Mouse (Mus musculus) MEL (cell line): ENCODE data around the gene Sorcs2. TPM values are rescaled to one million over a fixed set of nuclear protein-coding genes. Genes with fewer than 3 reads are reported as not detected.

Source experiments
- DNase-seq: peaks from one replicate; pipeline ENCODE4 v3.0.0; 2011; ENCODE audit warnings: low read depth, low spot score
- H3K27ac ChIP-seq: 2 replicates; pipeline ENCODE4 v1.5.1; 2012; ENCODE audit warnings: low read depth, mild to moderate bottlenecking, control low read depth, low read length, moderate library complexity; ENCODE audit not compliant: control insufficient read depth
- H3K27me3 ChIP-seq, 2 experiments: fragments of 150-350 bp in 1 of 2; sonication (generic) in 1 of 2; 2 replicates each; pipeline ENCODE4 v1.6.1; 2012; ENCODE audit warnings: low read length in 2 of 2, mild to moderate bottlenecking in 2 of 2, improper control_type of control experiment in 1 of 2, moderate library complexity in 1 of 2; ENCODE audit not compliant: insufficient read depth in 2 of 2, control insufficient read depth in 1 of 2
- H3K36me3 ChIP-seq, 2 experiments: 2 replicates each; pipeline ENCODE4 v1.6.1; 2012 to 2014; ENCODE audit warnings: low read length in 2 of 2, improper control_type of control experiment in 1 of 2, inconsistent platforms in 1 of 2, mild to moderate bottlenecking in 1 of 2; ENCODE audit not compliant: insufficient read depth in 2 of 2, control insufficient read depth in 1 of 2
- H3K4me1 ChIP-seq, 2 experiments: fragments of 150-350 bp in 1 of 2; sonication (generic) in 1 of 2; 2 replicates each; pipeline ENCODE4 v1.6.1; 2012; ENCODE audit warnings: low read length in 2 of 2, improper control_type of control experiment in 1 of 2, mild to moderate bottlenecking in 1 of 2; ENCODE audit not compliant: insufficient read depth in 2 of 2, control insufficient read depth in 1 of 2
- H3K4me3 ChIP-seq, 2 experiments: fragments of 150-350 bp in 1 of 2; sonication (generic) in 1 of 2; 2 replicates each; pipeline ENCODE4 v1.5.1; 2012; ENCODE audit warnings: low read depth in 2 of 2, low read length in 2 of 2, mild to moderate bottlenecking in 2 of 2, moderate library complexity in 2 of 2, control low read depth in 1 of 2, improper control_type of control experiment in 1 of 2; ENCODE audit not compliant: control insufficient read depth in 1 of 2, insufficient read depth in 1 of 2
- H3K79me2 ChIP-seq: 2 replicates; pipeline ENCODE4 v1.6.1; 2012; ENCODE audit warnings: mild to moderate bottlenecking, low read length, moderate library complexity; ENCODE audit not compliant: control insufficient read depth, poor library complexity, insufficient read depth
- H3K9ac ChIP-seq: 2 replicates; pipeline ENCODE4 v1.6.1; 2012; ENCODE audit warnings: low read depth, mild to moderate bottlenecking, control low read depth, low read length, moderate library complexity; ENCODE audit not compliant: control insufficient read depth, poor library complexity, severe bottlenecking
- H3K9me3 ChIP-seq: fragments of 150-350 bp; sonication (generic); replicated peaks from 2 replicates; pipeline ENCODE4 v1.6.1; 2012; ENCODE audit warnings: mild to moderate bottlenecking, low read length, improper control_type of control experiment, moderate library complexity; ENCODE audit not compliant: insufficient read depth
- BHLHE40 ChIP-seq: IDR thresholded peaks from 2 replicates; pipeline ENCODE4 v1.6.1; 2012; ENCODE audit warnings: low read depth, mild to moderate bottlenecking, inconsistent platforms, low read length, improper control_type of control experiment, borderline replicate concordance
- CHD1 ChIP-seq: IDR thresholded peaks from 2 replicates; pipeline ENCODE4 v1.6.1; 2012; ENCODE audit warnings: low read depth, mild to moderate bottlenecking, inconsistent platforms, low read length, improper control_type of control experiment
- CTCF ChIP-seq, 3 experiments: IDR thresholded peaks in 2 of 3; conservative IDR thresholded peaks in 1 of 3; 2 replicates each; pipeline ENCODE4 v1.5.1; 2011 to 2012; ENCODE audit warnings: low read length in 3 of 3, low read depth in 2 of 3, mild to moderate bottlenecking in 2 of 3, improper control_type of control experiment in 1 of 3, inconsistent platforms in 1 of 3, mixed read lengths in 1 of 3, moderate library complexity in 1 of 3; ENCODE audit not compliant: control insufficient read depth in 1 of 3, insufficient read depth in 1 of 3, poor library complexity in 1 of 3, severe bottlenecking in 1 of 3
- EP300 ChIP-seq, 2 experiments: IDR thresholded peaks; 2 replicates each; pipeline ENCODE4 v1.6.1; 2011; ENCODE audit warnings: improper control_type of control experiment in 2 of 2, low read length in 2 of 2, low read depth in 1 of 2, mild to moderate bottlenecking in 1 of 2
- ETS1 ChIP-seq: IDR thresholded peaks from 2 replicates; pipeline ENCODE4 v1.6.1; 2012; ENCODE audit warnings: low read depth, mild to moderate bottlenecking, inconsistent platforms, low read length, improper control_type of control experiment, moderate library complexity
- GABPA ChIP-seq: IDR thresholded peaks from 2 replicates; pipeline ENCODE4 v1.6.1; 2012; ENCODE audit warnings: low read depth, mild to moderate bottlenecking, inconsistent platforms, low read length, improper control_type of control experiment, moderate library complexity
- GATA1 ChIP-seq: IDR thresholded peaks from 2 replicates; pipeline ENCODE4 v1.6.1; 2011; ENCODE audit warnings: low read depth, low read length, improper control_type of control experiment
- HCFC1 ChIP-seq: IDR thresholded peaks from 2 replicates; pipeline ENCODE4 v1.6.1; 2012; ENCODE audit warnings: low read depth, mild to moderate bottlenecking, inconsistent platforms, low read length, improper control_type of control experiment, moderate library complexity
- JUND ChIP-seq: IDR thresholded peaks from 2 replicates; pipeline ENCODE4 v1.6.1; 2011; ENCODE audit warnings: low read depth, mild to moderate bottlenecking, improper control_type of control experiment, low read length
- MAFK ChIP-seq: IDR thresholded peaks from 2 replicates; pipeline ENCODE4 v1.6.1; 2011; ENCODE audit warnings: low read depth, mild to moderate bottlenecking, low read length, improper control_type of control experiment, borderline replicate concordance
- NRF1 ChIP-seq: IDR thresholded peaks from 2 replicates; pipeline ENCODE4 v1.6.1; 2014; ENCODE audit warnings: low read depth, mild to moderate bottlenecking, inconsistent platforms, low read length, improper control_type of control experiment, moderate library complexity; ENCODE audit not compliant: poor library complexity, insufficient read depth, severe bottlenecking
- POLR2AphosphoS2 ChIP-seq: IDR thresholded peaks from 2 replicates; pipeline ENCODE4 v1.6.1; 2011; ENCODE audit warnings: low read length, improper control_type of control experiment
- SIN3A ChIP-seq: IDR thresholded peaks from 2 replicates; pipeline ENCODE4 v1.6.1; 2012; ENCODE audit warnings: low read length, improper control_type of control experiment, inconsistent platforms
- SMC3 ChIP-seq: IDR thresholded peaks from 2 replicates; pipeline ENCODE4 v1.6.1; 2011; ENCODE audit warnings: low read depth, low read length, improper control_type of control experiment
- UBTF ChIP-seq: IDR thresholded peaks from 2 replicates; pipeline ENCODE4 v1.6.1; 2012; ENCODE audit warnings: low read depth, mild to moderate bottlenecking, inconsistent platforms, low read length, improper control_type of control experiment, moderate library complexity, borderline replicate concordance; ENCODE audit not compliant: insufficient read depth
- USF2 ChIP-seq, 2 experiments: IDR thresholded peaks; 2 replicates each; pipeline ENCODE4 v1.6.1; 2011 to 2012; ENCODE audit warnings: improper control_type of control experiment in 2 of 2, low read length in 2 of 2, borderline replicate concordance in 1 of 2, inconsistent platforms in 1 of 2, low read depth in 1 of 2, mild to moderate bottlenecking in 1 of 2; ENCODE audit not compliant: insufficient read depth in 1 of 2
- ZC3H11A ChIP-seq: IDR thresholded peaks from 2 replicates; pipeline ENCODE4 v1.6.1; 2012; ENCODE audit warnings: low read depth, mild to moderate bottlenecking, inconsistent platforms, low read length, improper control_type of control experiment
- ZMIZ1 ChIP-seq: IDR thresholded peaks from 2 replicates; pipeline ENCODE4 v1.6.1; 2012; ENCODE audit warnings: low read depth, mild to moderate bottlenecking, inconsistent platforms, low read length, improper control_type of control experiment, moderate library complexity
- polyA plus RNA-seq, 2 experiments: library from polyadenylated mRNA; stranded (reverse) in 1 of 2; unstranded in 1 of 2; fragments of >175 nt in 1 of 2; fragments of >200 nt in 1 of 2; gene quantifications; 2 replicates each; pipeline versions ENCODE4 v1.2.1 to v1.2.4; 2012; ENCODE audit warnings: low replicate concordance in 2 of 2, low read depth in 1 of 2; ENCODE audit not compliant: insufficient read length in 2 of 2, insufficient read depth in 1 of 2, missing spikeins in 1 of 2
- total RNA-seq: library from RNA; depleted of rRNA; stranded (reverse); fragments of 300-350 nt; gene quantifications from 2 replicates; pipeline ENCODE4 v1.2.3, GENCODE M21; 2012

Gene Sorcs2
- total and polyA plus RNA-seq, 3 experiments = not detected

DNA sequence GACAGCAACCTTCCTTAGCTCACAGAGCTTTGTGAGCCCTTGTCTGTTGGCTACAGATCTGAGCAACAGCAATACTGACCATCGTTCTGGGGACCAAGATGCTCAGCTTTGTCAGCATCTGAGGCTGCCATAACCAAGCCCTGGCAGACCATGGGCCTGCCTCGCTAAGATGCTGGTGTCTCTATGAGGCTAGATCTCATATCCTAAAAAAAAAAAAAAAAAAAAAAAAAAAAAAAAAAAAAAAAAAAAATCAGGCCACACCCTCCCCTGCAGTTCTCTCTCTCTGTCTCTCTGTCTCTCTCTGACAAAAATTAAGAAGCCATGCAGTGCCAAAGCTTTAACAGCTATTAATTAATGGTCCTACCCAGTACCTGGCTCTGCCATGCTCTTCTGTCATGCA is 251.3 kb downstream of the Sorcs2 start:
- no peaks in the 10 kb centered on the region for H3K9me3 ChIP-seq
- H3K27ac ChIP-seq = no peak overlapping the region
- H3K27me3 ChIP-seq = no peaks in the 10 kb centered on the region
- no peak overlapping the region for H3K9ac ChIP-seq
- H3K4me1 ChIP-seq = no peaks in the 10 kb centered on the region
- H3K79me2 ChIP-seq = no peaks in the 10 kb centered on the region
- H3K4me3 ChIP-seq = no peak overlapping the region
- TF ChIP-seq UBTF (no peak), SMC3 (no peak), SIN3A (no peak), EP300 (IDR thresholded peaks at IDR 0.05; ENCODE audit: low read depth in 1 of 2, low read length in 2 of 2) (no peak), ETS1 (no peak), GATA1 (no peak), HCFC1 (no peak)
- DNase-seq = no peak
- H3K36me3 ChIP-seq = no peaks in the 10 kb centered on the region

GRCm38 (mm10) chr5:36144560-36144959 is 253.4 kb downstream of the Sorcs2 start:
- Histone ChIP-seq H3K9me3 (no peaks in the 10 kb centered on the region), H3K79me2 (no peaks in the 10 kb centered on the region), H3K27ac (no peak overlapping the region), H3K4me3 (no peak overlapping the region), H3K9ac (no peak overlapping the region), H3K27me3 (no peaks in the 10 kb centered on the region)
- no peak for DNase-seq
- TF ChIP-seq MAFK (no peak), USF2 (IDR thresholded peaks at IDR 0.05; ENCODE audit: borderline replicate concordance in 1 of 2, insufficient read depth in 1 of 2, low read depth in 1 of 2, low read length in 2 of 2) (no peak), JUND (no peak), NRF1 (no peak), GABPA (no peak), HCFC1 (no peak), ZMIZ1 (no peak), CHD1 (no peak), ZC3H11A (no peak), BHLHE40 (no peak), EP300 (IDR thresholded peaks at IDR 0.05; ENCODE audit: low read depth in 1 of 2, low read length in 2 of 2) (no peak), CTCF (IDR thresholded peaks at IDR 0.05 in 2 of 3, conservative IDR thresholded peaks at IDR 0.05 in 1 of 3; ENCODE audit: control insufficient read depth in 1 of 3, insufficient read depth in 1 of 3, low read depth in 2 of 3, low read length in 3 of 3, poor library complexity in 1 of 3, severe bottlenecking in 1 of 3) (no peak), POLR2AphosphoS2 (no peak)
- TF ChIP-seq, all 39 proteins: peak for 0
- Histone ChIP-seq H3K4me1 (no peaks in the 10 kb centered on the region), H3K36me3 (no peaks in the 10 kb centered on the region)
